In genomic region chr2:147738307-147738872, GRCm38 (mm10) we compare ENCODE assay signal across 8 mouse cellular contexts.
DNase-seq lines count a peak whose midpoint lies in the region; ATAC-seq lines count a peak whose summit lies in the region.

No protein-coding gene starts in this region.

- intact Hi-C loops in gastrocnemius, postnatal 36 days (cut with DNase I), result loop anchor here (10.0 kb wide), 2 partner anchors 304 to 414 kb away; no protein-coding TSS in a partner anchor

- peak; percentile 14 for DNase-seq in gastrocnemius, adult 18-20 months (ENCODE audit: low spot score)
- no peak for DNase-seq in gastrocnemius, postnatal 36 days
- peak; percentile 5 for DNase-seq in CD4-positive helper T cell, adult 2 months (ENCODE audit: low read depth, low spot score)
- DNase-seq in cerebellum, adult 9-10 months, result peak; percentile 36
- peak; percentile 21 to 63 for DNase-seq in frontal cortex, postnatal 36 days (ENCODE audit: low spot score in 2 of 2)
- DNase-seq in layer of hippocampus, adult 8-10 months (ENCODE audit: low spot score in 2 of 2), result peak; percentile 12 to 24
- peak; percentile 69 for DNase-seq in mesoderm, embryonic 11.5 days (ENCODE audit: low read depth, low spot score)

- no peak for ATAC-seq in activated CD4-positive, CD25-positive, alpha-beta regulatory T cell, adult 4 months

Comparison
In these comparisons a context has a peak if more than half of its experiments do, and no peak if none do; other contexts are left out.
1. DNase-seq: peak in gastrocnemius, adult 18-20 months (single experiment), CD4-positive helper T cell, adult 2 months (single experiment), cerebellum, adult 9-10 months (single experiment), frontal cortex, postnatal 36 days (2 of 2), layer of hippocampus, adult 8-10 months (2 of 2) and mesoderm, embryonic 11.5 days (single experiment); none in gastrocnemius, postnatal 36 days (0 of 2).